Mouse (Mus musculus) v-Abl transformed pro-B cells (cell line): Measurements from ENCODE around the gene Kcnd3.

Source experiments
- in situ Hi-C, 2 experiments: fragments of 400-800 bp; cut with MboI; formaldehyde crosslinking; loops; one replicate each; pipeline ENCODE4 v1.15.1; 2025; ENCODE audit not compliant: unreplicated experiment in 2 of 2

Gene Kcnd3

GRCm38 (mm10) chr3:105633021-105633420, 180.9 kb downstream of the Kcnd3 start:
- in situ Hi-C loops, result no loop called here

- in situ Hi-C loops, result no loop called here
These were observed 190.1 kb downstream of the Kcnd3 start for GRCm38 (mm10) chr3:105642186-105642585.

GRCm38 (mm10) chr3:105643566-105643965, 191.4 kb downstream of the Kcnd3 start:
- in situ Hi-C loops, result no loop called here

GRCm38 (mm10) chr3:105648889-105649567, 196.9 kb downstream of the Kcnd3 start:
- in situ Hi-C loops, result no loop called here

GRCm38 (mm10) chr3:105653544-105654380, 201.6 kb downstream of the Kcnd3 start:
- in situ Hi-C loops, result loop anchor here (25.0 kb wide), 6 partner anchors 541 to 1809 kb away; partner anchors contain the start of genes Kcna10 (in 2 of the 2) and Kcnc4 (in 2 of the 2)

- in situ Hi-C loops, result loop anchor here (25.0 kb wide), 6 partner anchors 543 to 1807 kb away; partner anchors contain the start of genes Kcna10 (in 2 of the 2) and Kcnc4 (in 2 of the 2)
These were observed 203.0 kb downstream of the Kcnd3 start for GRCm38 (mm10) chr3:105655031-105655585.

- in situ Hi-C loops, result loop anchor here (25.0 kb wide), 6 partner anchors 548 to 1802 kb away; partner anchors contain the start of genes Kcna10 (in 2 of the 2) and Kcnc4 (in 2 of the 2)
These were observed 208.4 kb downstream of the Kcnd3 start for GRCm38 (mm10) chr3:105660530-105660929.

GRCm38 (mm10) chr3:105663043-105663442, 210.9 kb downstream of the Kcnd3 start:
- in situ Hi-C loops, result loop anchor here (25.0 kb wide), 6 partner anchors 551 to 1799 kb away; partner anchors contain the start of genes Kcna10 (in 2 of the 2) and Kcnc4 (in 2 of the 2)

- in situ Hi-C loops, result loop anchor here (25.0 kb wide), 6 partner anchors 553 to 1797 kb away; partner anchors contain the start of genes Kcna10 (in 2 of the 2) and Kcnc4 (in 2 of the 2)
These were observed 213.1 kb downstream of the Kcnd3 start for GRCm38 (mm10) chr3:105665105-105665765.

- in situ Hi-C loops, result loop anchor here (25.0 kb wide), 6 partner anchors 555 to 1795 kb away; partner anchors contain the start of genes Kcna10 (in 2 of the 2) and Kcnc4 (in 2 of the 2)
These were observed 214.9 kb downstream of the Kcnd3 start for GRCm38 (mm10) chr3:105666996-105667523.

GRCm38 (mm10) chr3:105668161-105668560, 216.0 kb downstream of the Kcnd3 start:
- in situ Hi-C loops, result loop anchor here (25.0 kb wide), 6 partner anchors 556 to 1794 kb away; partner anchors contain the start of genes Kcna10 (in 2 of the 2) and Kcnc4 (in 2 of the 2)

GRCm38 (mm10) chr3:105669776-105670175, 217.6 kb downstream of the Kcnd3 start:
- in situ Hi-C loops, result loop anchor here (5.0 to 25.0 kb wide), 8 partner anchors 557 to 1793 kb away; partner anchors contain the start of genes Kcna10 (in 2 of the 2) and Kcnc4 (in 2 of the 2)

- in situ Hi-C loops, result loop anchor here (5.0 to 25.0 kb wide), 8 partner anchors 558 to 1792 kb away; partner anchors contain the start of genes Kcna10 (in 2 of the 2) and Kcnc4 (in 2 of the 2)
These were observed 218.7 kb downstream of the Kcnd3 start for GRCm38 (mm10) chr3:105670801-105671200.

- in situ Hi-C loops, result loop anchor here (5.0 to 25.0 kb wide), 10 partner anchors 562 to 1788 kb away; partner anchors contain the start of genes Kcna10 (in 2 of the 2) and Kcnc4 (in 2 of the 2)
These were observed 222.6 kb downstream of the Kcnd3 start for GRCm38 (mm10) chr3:105674595-105675218.

GRCm38 (mm10) chr3:105675932-105676331, 223.8 kb downstream of the Kcnd3 start:
- in situ Hi-C loops, result loop anchor here (5.0 to 25.0 kb wide), 4 partner anchors 771 to 1209 kb away; no protein-coding TSS in a partner anchor

- in situ Hi-C loops, result loop anchor here (10.0 to 25.0 kb wide), 4 partner anchors 94 to 1082 kb away; partner anchors contain the start of genes Capza1 (in 1 of the 2) and St7l (in 1 of the 2)
These were observed 228.2 kb downstream of the Kcnd3 start for GRCm38 (mm10) chr3:105680346-105680745.

GRCm38 (mm10) chr3:105686394-105687323, 234.5 kb downstream of the Kcnd3 start:
- in situ Hi-C loops, result loop anchor here (5.0 to 25.0 kb wide), 7 partner anchors 36 to 1076 kb away; partner anchors contain the start of genes Capza1 (in 1 of the 2) and St7l (in 1 of the 2)
